Mouse (Mus musculus): ENCODE measurements at regions not wholly inside any gene's neighbourhood (a gene's known extent, or its start where the extent isn't known, plus 50 kb on each side); places are given as distances from the start of the nearest gene placed in this dataset.
"Not testable (repeated sequence)": the region's sequence is repeated elsewhere in the genome, so short reads cannot be mapped to it uniquely, and the experiment has no call there.

- ATAC-seq; H3K4me2 ChIP-seq (replicated peaks); H3K4me3 ChIP-seq (replicated peaks); H3K36me3 ChIP-seq; H3K9ac ChIP-seq; H3K4me1 ChIP-seq (replicated peaks); H3K27ac ChIP-seq; H3K9me3 ChIP-seq; H3K27me3 ChIP-seq (replicated peaks): not testable (repeated sequence)
- WGBS, result 78% methylated on average over 6 of the region's 6 CpGs
Measured at GRCm38 (mm10) chr1:101901601-101902000, 2129.0 kb downstream of the Cntnap5b start.

GRCm38 (mm10) chr1:101902154-101902825, 2129.7 kb downstream of the Cntnap5b start:
- not testable (repeated sequence) for H3K4me2 ChIP-seq (replicated peaks); H3K27ac ChIP-seq; H3K9ac ChIP-seq; H3K4me1 ChIP-seq (replicated peaks); H3K27me3 ChIP-seq (replicated peaks); ATAC-seq; H3K36me3 ChIP-seq; H3K4me3 ChIP-seq (replicated peaks); H3K9me3 ChIP-seq
- WGBS, result 88% methylated on average over 19 of the region's 19 CpGs

- not testable (repeated sequence) for H3K27me3 ChIP-seq (replicated peaks); H3K9ac ChIP-seq; ATAC-seq; H3K4me2 ChIP-seq (replicated peaks); H3K4me1 ChIP-seq (replicated peaks); H3K4me3 ChIP-seq (replicated peaks); H3K36me3 ChIP-seq; H3K9me3 ChIP-seq; H3K27ac ChIP-seq
- 90% methylated on average over 8 of the region's 8 CpGs for WGBS
Measured at GRCm38 (mm10) chr1:101902826-101903210, 2130.3 kb downstream of the Cntnap5b start.

GRCm38 (mm10) chr1:101916991-101917390, 2144.4 kb downstream of the Cntnap5b start:
- not testable (repeated sequence) for H3K36me3 ChIP-seq; H3K9me3 ChIP-seq; H3K4me3 ChIP-seq (replicated peaks); H3K4me2 ChIP-seq (replicated peaks); H3K4me1 ChIP-seq (replicated peaks); H3K27ac ChIP-seq; H3K27me3 ChIP-seq (replicated peaks); ATAC-seq; H3K9ac ChIP-seq
- 85% methylated on average over 2 of the region's 2 CpGs for WGBS

GRCm38 (mm10) chr1:101918872-101919271, 2146.3 kb downstream of the Cntnap5b start:
- no peak for ATAC-seq
- H3K36me3 ChIP-seq, result no peaks in the 10 kb centered on the region
- H3K27me3 ChIP-seq (replicated peaks), result no peaks in the 10 kb centered on the region
- WGBS, result 48% methylated on average over 1 of the region's 1 CpGs
- no peak overlapping the region for H3K9ac ChIP-seq
- H3K4me2 ChIP-seq (replicated peaks), result no peak overlapping the region
- H3K9me3 ChIP-seq, result no peaks in the 10 kb centered on the region
- H3K27ac ChIP-seq, result no peak overlapping the region
- H3K4me1 ChIP-seq (replicated peaks), result no peaks in the 10 kb centered on the region
- H3K4me3 ChIP-seq (replicated peaks), result no peak overlapping the region

GRCm38 (mm10) chr1:101941107-101941506, 2168.5 kb downstream of the Cntnap5b start:
- H3K36me3 ChIP-seq, result no peaks in the 10 kb centered on the region
- no peaks in the 10 kb centered on the region for H3K27me3 ChIP-seq (replicated peaks)
- H3K27ac ChIP-seq, result no peak overlapping the region
- H3K4me3 ChIP-seq (replicated peaks), result no peak overlapping the region
- peak; percentile 88 for ATAC-seq
- WGBS, result 75% methylated on average over 1 of the region's 1 CpGs
- H3K4me2 ChIP-seq (replicated peaks), result no peak overlapping the region
- no peak overlapping the region for H3K9ac ChIP-seq
- no peaks in the 10 kb centered on the region for H3K4me1 ChIP-seq (replicated peaks)
- no peaks in the 10 kb centered on the region for H3K9me3 ChIP-seq

Measured in intestine, embryonic 15.5 days (tissue).